Mouse (Mus musculus) heart, postnatal 0 days (tissue): Measurements from ENCODE around the gene Zfp950.

Source experiments
- CTCF ChIP-seq: IDR thresholded peaks from 2 replicates; pipeline ENCODE4 v1.5.1; 2016; ENCODE audit warnings: antibody characterized with exemption, control low read depth, low read depth
- EP300 ChIP-seq: IDR thresholded peaks from 2 replicates; pipeline ENCODE4 v1.6.1; 2016; ENCODE audit warnings: antibody characterized with exemption, low read depth

- no peak for TF ChIP-seq CTCF
- TF ChIP-seq EP300: no peak
Measured at GRCm38 (mm10) chr19:61083006-61083405, 57.6 kb downstream of the Zfp950 start.
